Mouse (Mus musculus): ENCODE measurements around the gene Clca4b. TPM values are rescaled to one million over a fixed set of nuclear protein-coding genes. Genes with fewer than 3 reads are reported as not detected.
"Not testable (repeated sequence)": the region's sequence is repeated elsewhere in the genome, so short reads cannot be mapped to it uniquely, and the experiment has no call there.

The Clca4b gene
- total RNA-seq (2022) = not detected

DNA sequence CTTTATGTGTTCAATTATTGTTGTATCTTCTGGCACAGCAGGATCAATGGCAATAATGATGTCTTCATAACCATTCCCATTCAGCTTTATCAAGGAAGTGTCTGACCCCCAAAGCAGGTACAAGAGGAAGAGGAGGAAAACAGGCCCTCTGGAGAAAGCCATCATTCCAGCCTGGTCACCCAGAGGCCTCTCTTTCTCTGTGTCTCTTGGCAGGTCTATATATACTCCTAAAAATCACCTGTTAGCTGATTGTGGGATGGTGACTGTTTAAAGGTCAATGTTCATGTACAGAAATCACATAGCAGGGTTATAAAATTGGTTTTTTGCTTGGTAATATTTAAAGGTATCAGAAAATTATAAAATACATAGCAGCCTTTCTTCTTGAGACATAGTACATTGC, at the start of gene Clca4b:
Gene Clca4b, minus strand, starts transcription at position 195 of the 400 bp plus-strand sequence.
- DNase-seq = no peak

DNA sequence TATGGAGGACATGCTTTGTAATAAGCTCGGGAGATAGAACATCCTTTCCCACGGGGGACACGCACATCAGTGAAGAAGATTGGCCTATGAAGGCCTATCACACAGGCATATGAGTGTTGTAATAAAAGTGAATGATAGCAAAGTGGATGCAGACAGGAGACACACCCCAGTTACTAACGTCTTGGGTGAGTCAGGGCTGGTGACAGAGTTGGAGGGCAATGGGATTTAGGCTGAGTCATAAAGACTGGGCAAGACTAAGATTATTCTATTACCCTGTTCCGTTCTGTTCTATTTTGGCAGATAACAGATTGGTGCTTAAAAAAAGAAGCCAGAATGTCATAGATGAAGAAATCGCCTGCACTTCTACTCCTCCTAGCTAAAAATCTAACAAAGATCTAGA, 48.2 kb upstream of the Clca4b start:
- peak; percentile 16 for DNase-seq

DNA sequence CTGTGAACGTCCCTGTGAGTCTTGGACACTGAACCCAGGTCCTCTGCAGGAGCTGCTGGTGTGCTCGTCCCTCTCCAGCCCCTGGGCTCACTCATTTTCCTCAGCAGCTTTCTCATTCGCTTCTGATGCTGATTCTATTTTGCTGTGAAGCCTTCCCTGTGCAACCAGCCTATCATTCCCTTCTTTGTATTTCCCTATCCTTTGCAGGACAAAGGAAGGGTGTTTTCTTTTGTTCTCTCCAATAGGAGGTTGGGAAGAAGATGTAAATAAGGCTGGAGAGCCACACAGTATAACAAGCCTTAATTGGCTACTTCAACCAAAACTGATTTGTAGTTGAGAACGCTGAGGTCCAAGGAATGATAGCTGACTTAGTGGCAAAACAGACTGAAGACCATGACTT, 45.3 kb upstream of the Clca4b start:
- no peak for DNase-seq

DNA sequence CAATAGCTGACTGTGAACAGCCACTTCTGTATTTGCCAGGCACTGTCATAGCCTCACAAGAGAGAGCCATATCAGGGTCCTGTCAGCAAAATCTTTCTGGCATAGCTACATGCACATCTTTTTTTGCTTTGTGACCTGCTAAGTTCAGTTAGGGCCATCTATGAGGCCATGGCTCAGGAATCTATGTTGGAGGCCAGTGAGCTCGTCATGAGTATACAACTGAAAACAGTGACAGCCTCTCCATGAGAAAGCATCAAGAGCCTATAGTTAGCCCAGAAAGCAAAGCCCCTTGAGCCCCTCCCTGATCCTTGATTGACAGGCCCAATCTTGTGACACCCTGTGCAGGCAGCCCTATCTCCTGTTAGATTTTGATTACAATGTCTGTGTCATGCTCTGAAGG, 43.8 kb upstream of the Clca4b start:
- no peak for DNase-seq

DNA sequence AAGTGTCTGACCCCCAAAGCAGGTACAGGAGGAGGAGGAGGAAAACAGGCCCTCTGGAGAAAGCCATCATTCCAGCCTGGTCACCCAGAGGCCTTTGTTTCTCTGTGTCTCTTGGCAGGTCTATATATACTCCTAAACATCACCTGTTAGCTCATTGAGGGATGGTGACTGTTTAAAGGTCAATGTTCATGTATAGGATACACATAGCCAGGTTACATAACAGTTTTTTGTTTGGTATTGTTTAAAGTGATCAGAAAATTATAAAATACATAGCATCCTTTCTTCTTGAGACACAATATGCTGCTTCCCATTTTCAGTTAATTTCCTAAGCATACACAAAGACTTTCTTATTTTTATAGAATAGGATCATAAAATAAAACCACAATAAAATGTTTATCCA, 42.6 kb upstream of the Clca4b start, which contains the start of gene Clca4a:
Gene Clca4a, minus strand, starts transcription at position 101 of the 400 bp plus-strand sequence.
- DNase-seq = no peak

DNA sequence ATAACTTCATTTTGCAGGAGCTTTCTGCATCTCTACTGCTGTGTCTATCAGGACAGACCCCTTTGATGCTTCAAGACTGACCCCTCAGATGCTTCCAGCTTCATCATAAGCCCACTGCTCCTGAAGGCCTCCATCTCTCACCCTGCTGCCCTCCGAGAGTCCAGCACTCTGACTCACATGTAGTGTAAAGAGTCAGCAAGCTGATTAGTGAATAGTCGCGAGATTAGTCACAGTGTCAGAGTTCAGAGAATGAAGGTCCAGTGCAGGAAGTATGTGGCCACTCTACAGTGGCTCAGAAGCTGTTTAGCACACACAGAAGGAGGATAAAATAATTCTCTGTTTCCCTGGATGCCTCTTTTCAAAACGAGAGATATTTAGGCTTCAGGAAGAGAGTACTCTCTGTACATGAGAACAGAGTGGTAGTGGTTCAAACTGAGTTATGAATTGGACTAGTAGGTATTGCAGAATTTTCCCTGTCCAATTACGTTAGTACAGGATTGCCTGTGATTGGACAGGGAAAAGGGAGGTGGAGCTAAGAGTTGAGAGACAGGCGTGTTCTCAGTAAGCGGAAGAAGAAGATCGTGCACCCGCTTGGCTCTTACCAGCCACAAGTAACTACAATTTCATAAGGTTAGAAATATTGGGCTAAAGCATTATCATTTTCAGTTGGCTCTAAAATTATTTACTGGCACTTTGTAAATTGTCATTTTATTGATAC, 39.4 kb upstream of the Clca4b start:
- DNase-seq = peak; percentile 18

DNA sequence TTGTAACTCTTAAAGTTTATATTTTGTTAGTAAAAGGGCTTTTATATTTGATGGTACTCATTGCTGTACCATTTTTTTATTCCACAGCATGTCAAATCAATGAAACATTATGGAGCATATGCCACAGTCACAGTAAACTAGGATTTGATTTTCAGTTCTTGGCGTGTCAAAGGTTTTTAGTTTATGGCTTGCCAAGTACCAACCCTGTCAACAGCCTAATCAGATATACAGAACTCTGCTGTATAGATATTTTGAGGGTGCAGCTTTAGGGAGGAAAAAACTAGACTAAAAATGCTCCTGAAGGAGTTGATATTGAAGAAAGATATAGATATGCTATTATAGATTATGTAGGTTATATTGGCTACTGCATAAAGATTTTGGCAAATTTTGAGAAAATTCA, 37.4 kb upstream of the Clca4b start:
- no peak for DNase-seq

DNA sequence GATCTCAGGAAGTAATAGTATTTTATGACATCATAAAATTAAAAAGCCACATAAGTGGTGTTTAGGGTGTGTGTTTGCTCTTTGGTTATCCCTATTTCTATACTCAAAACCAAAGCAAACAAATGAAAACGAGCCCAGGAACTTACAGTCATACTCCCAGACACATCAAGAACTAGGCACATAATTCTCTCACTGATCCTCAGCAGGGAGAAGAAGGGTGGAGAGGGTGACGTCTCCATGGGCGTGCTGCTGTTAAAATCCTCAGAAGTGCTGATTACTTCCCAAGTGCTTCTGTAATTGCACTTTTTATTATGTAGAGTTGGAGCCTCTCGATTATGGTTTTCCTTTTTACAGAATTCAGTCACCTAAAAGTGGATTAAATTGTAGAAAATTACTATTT, 33.7 kb upstream of the Clca4b start:
- no peak for DNase-seq

DNA sequence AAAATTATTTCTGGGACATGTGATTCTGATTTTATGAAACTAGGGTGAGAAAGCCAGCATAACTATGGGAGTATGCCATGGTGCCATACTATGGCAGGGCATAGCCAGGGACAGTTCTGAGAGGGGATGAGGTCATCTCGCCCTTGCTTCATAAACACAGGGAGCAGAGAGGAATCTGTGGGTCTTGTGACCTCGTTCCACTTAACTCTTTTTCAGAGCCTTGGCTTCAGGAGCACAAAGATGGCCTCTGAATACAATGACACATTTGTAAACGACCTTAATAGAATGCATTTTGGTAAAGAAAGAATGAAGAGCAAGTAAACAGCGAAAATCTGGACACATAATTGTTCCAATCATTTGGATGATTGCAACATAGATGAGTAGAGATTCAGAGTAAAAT, 18.5 kb upstream of the Clca4b start:
- DNase-seq = no peak

DNA sequence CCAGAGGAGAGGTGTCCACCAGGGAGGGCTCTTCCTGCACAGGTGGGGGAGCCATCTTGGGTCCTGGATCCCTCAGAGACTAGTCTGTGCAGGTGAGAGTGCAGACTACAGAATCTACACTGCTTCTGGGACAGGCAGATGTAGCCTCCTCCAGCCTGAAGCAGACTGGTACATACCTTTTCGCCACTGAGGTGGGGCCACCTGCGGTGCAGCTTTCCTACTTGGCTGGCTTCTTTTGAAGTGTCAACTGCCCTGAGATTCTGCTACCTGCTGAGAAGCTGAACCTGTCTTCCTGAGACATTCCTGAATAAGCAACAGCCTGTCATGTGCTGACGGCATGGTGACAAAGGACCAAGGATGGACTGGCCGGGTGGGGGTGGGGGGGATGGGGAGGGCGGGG, 15.0 kb upstream of the Clca4b start:
- DNase-seq = not testable (repeated sequence)

DNA sequence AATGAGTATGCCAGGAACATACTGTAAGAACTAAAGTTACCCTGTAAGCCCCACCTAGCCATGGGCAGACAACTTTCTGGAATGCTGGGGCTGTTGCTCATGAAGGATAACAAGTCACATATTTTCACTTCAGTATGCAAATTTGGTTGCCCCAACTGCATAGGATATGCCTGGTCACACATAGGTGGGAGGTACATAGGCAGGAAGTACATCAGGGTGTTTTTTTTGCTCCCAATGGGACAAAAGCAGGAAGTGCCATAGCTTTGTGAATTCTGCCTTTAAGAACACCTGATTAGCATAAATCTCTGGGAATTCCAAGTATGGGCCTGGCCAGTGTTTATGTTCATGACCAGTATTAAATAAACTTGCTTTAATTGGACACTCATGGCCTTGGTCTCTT, 1.3 kb upstream of the Clca4b start:
- not testable (repeated sequence) for DNase-seq

DNA sequence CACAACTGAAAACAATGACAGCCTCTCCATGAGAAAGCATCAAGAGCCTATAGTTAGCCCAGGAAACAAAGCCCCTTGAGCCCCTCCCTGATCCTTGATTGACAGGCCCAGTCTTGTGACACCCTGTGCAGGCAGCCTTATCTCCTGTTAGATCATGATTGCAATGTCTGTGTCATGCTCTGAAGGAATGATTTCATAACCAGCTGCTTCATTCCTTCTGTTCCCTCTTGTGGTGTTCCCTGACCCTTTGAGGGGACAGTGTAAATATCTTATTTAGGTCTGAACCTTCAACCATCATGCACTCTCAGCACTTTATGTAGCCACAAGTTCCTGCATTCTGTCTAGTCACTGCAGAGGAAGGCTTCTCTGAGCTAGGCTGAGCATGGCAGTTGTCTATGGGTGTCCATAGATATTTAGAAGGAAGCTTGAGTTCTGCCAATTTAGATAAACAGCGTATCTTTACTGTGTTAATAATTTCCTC, 722 bp upstream of the Clca4b start:
- no peak for DNase-seq

DNA sequence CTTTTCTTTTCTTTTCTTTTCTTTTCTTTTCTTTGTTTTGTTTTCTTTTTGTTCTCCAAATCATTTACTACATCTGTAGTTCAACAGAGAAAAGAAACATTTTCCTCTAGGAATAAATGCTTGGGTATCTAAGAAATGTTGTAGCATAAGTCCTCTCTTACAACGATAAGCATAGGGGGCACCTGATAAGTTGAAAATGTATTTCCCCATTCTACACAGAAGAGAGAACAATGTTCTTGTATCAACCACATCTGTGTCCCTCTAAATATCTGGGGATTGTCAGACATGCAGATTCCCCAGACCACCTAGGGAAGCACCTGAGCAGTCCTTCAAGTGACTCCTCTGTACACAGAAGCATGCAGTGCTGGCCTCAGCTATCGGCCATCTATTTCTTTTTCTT, 18.3 kb downstream of the Clca4b start:
- no peak for DNase-seq

DNA sequence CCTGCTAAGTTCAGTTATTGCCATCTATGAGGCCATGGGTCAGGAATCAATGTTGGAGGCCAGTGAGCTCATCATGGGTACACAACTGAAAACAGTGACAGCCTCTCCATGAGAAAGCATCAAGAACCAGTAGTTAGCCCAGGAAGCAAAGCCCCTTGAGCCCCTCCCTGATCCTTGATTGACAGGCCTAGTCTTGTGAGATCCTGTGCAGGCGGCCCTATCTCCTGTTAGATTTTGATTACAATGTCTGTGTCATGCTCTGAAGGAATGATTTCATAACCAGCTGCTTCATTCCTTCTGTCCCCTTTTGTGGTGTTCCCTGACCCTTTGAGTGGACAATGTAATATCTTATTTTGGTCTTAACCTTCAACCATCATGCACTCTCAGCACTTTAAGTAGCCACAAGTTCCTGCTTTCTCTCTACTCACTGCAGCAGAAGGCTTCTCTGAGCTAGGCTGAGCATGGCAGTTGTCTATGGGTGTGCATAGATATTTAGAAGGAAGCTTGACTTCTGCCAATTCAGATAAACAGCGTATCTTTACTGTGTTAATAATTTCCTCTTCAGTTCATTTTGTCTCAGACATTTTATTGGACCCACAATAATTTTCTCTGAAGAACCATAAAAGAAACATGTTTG, 35.2 kb downstream of the Clca4b start:
- DNase-seq = no peak

DNA sequence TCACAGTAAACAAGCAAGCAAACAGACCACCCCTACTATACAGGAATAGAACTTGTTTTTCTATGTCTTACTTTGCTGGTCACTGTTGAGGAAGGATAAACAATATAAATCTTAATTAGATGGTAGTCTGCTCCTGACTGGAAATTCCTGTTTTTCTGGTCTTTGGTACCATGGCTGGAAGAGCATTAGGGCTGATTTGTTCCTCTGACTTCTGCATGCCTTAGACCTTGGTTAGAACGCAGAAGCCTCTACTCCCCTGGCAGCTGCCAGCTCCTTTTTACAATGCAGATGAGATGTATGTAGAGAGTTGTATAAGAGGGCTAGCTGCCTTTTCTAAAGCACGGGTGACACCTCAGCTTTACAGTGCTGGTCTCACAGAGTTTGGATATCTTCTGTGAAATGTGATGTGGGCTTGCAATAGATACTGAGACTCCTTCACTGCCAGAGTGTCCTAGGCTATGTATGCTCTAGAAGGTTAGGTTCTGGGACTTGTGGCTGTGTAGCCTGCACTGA, 42.0 kb downstream of the Clca4b start:
- no peak for DNase-seq

DNA sequence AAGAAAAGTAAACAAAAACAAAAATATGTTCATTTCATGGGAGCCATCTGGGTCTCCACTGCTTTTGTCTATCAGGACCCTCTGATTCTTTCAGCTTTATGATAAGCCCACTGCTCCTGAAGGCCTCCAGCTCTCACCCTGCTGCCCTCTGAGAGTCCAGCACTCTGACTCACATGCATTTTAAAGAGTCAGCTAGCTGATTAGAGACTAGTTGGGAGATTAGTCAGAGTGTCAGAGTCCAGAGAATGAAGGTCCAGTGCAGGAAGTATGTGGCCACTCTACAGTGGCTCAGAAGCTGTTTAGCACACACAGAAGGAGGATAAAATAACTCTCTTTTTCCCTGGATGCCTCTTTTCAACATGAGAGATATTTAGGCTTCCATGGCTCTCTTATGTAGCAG, 45.4 kb downstream of the Clca4b start:
- DNase-seq = no peak

DNA sequence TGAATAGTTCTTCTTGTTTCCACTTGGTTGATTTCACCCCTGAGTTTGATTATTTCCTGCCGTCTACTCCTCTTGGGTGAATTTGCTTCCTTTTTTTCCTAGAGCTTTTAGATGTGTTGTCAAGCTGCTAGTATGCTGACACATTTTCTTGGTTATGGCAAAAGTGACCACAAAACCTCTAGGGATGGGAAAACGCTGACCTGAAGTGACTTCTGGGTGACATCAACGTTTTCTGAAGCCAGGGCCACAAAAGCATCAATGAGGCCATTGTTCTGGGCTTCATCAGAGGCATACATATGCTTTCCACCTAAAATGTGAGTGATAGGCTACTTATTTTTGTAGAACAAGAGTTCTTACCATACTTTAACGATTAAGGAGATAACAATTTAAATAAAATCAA, 60.3 kb downstream of the Clca4b start:
- DNase-seq = not testable (repeated sequence)

Other genes starting within 250 kb of the Clca4b start
- 100 to 1,000 TPM in 3 of 4 experiments, 10 to 100 TPM in 1; 82.1 to 133 (median 115) TPM for gene Sh3glb1, start 212.2 kb downstream of the Clca4b start, total RNA-seq (2022)
- 1 to 10 TPM in 3 of 4 experiments, under 1 TPM in 1; 0.89 to 3.4 (median 2.2) TPM for gene Clca3a1, start 171.6 kb downstream of the Clca4b start, total RNA-seq (2022)
- gene Clca3a2, start 113.0 kb downstream of the Clca4b start, total RNA-seq (2022) = not detected
- gene Clca3b, start 83.2 kb downstream of the Clca4b start, total RNA-seq (2022) = not detected
- gene Clca4a, start 42.5 kb upstream of the Clca4b start, total RNA-seq (2022) = not detected
- not detected for gene Clca1, start 100.2 kb upstream of the Clca4b start, total RNA-seq (2022)
- 1 to 10 TPM in 1 of 4 experiments, under 1 TPM in 1, not detected in 2; 0.12 to 1.3 TPM for gene Clca2, start 166.9 kb upstream of the Clca4b start, total RNA-seq (2022)
- gene Odf2l, start 186.1 kb upstream of the Clca4b start, total RNA-seq (2022) = 10 to 100 TPM; 18.1 to 26.7 (median 22.5) TPM